Mouse (Mus musculus): ENCODE results near the gene G6pc3. TPM values are rescaled to one million over a fixed set of nuclear protein-coding genes. Genes with fewer than 3 reads are reported as not detected.

The G6pc3 gene
- polyA plus RNA-seq, 1 experiment = 72.0 TPM

DNA sequence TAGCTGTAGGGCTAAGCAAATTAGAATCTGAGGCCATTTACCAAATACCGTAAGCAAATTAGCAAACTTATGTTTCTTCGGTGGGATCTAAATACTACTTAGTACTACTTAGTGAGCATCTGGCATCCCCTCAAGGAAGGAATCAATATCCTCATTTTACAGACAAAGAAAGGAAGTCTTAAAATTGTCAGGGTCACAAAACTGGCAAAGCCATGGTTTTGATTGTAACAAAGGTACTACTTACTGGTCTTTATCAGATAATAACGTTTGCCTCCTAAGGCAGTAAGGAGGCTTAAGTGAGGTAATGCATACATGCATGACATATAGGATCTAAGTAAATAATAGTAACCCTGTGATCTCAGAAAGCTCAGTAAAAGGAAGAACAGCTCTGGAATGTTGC lies 3.7 kb upstream of the G6pc3 start:
- DNase-seq (ENCODE audit: low read depth, low spot score) = no peak
- WGBS = 13% methylated on average over 3 of the region's 3 CpGs

- 9% methylated on average over 1 of the region's 1 CpGs for WGBS
- peak; percentile 60 for DNase-seq (ENCODE audit: low read depth, low spot score)
Measured at GRCm38 (mm10) chr11:102186235-102186634, 3.2 kb upstream of the G6pc3 start.

GRCm38 (mm10) chr11:102188980-102189379 lies 440 bp upstream of the G6pc3 start:
- DNase-seq (ENCODE audit: low read depth, low spot score) = no peak
- 61% methylated on average over 6 of the region's 6 CpGs for WGBS

- no peak for DNase-seq (ENCODE audit: low read depth, low spot score)
- 13% methylated on average over 4 of the region's 4 CpGs for WGBS
Measured at GRCm38 (mm10) chr11:102190848-102191247, 1.4 kb downstream of the G6pc3 start.

DNA sequence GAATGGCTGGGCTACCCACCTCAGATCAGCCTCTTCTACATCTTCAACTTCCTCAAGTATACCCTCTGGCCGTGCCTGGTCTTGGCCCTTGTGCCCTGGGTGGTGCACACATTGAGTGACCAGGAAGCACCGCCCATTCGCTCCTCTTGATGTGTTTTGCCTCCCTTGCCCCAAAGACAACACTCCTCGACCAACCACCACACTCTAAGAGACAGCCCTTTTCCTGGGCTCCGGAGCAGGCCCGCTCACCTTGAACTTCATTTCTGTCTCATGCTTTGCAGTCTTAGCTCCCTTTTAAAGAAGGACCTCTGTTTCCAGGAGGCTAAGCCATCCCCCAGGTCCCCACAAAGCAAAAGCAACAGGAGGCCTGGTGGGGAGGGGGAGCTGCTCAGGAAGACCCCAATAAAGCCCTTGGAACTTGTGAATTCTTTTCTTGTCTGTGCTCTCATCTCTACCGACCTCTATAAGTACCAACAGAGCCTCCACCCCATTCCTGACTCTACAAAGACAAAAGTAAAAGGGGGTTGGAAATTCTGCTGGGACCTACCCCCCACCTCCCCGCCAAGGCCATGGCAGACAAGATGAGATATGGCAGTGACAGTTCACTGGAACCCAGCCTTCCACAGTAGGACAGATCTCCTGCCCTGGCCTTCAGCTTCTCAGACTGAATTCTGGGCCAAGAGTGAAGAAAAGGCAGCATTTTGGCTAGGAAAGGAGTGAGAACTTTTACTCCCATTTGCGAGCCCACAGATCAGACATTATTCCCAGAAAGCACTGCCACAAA lies 4.4 kb downstream of the G6pc3 start:
- WGBS = 80% methylated on average over 9 of the region's 9 CpGs

DNA sequence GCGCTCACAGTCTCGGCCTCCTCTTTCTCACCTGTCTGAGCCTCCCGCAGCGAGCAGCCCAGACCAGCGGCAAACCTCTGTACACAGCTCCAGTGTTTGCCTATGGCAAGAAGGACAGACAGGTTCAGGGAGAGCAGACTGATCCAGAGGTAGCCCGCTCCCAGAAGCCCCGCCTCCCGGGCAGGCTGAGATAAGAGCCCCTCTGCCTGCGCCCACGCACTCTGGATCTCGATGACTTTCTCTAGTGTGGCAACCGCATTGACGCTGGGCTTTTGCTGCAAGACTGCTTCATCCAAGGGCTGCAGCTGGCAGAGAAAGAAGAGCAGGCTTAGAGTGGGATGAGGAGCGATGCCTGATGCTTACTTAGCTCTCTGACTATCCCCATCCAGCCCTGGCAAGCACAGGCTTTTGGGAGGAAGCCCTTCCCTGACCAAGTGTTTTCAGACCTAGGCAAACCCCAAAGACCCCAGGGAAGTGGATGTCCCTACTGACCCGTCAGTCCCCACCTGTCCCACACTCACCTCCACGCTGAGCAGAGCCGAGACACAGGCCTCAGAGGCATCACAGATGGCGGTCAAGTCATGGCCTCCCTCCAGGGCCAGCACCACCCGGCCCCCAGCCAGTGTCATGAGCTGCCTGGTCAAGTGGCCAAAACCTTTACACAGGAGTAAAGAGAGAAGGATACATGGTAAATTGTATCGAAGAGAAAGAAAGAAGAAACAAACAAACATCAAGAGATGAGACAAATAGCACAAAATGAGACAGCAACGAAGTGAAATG lies 6.8 kb downstream of the G6pc3 start:
- WGBS = 81% methylated on average over 21 of the region's 21 CpGs
- DNase-seq (ENCODE audit: low read depth, low spot score) = no peak

More for the DNA sequence above, 4.4 kb downstream of the G6pc3 start:
- DNase-seq (ENCODE audit: low read depth, low spot score) = no peak

GRCm38 (mm10) chr11:102198245-102198644 lies 8.8 kb downstream of the G6pc3 start:
- WGBS = 62% methylated on average over 6 of the region's 6 CpGs
- DNase-seq (ENCODE audit: low read depth, low spot score) = no peak

DNA sequence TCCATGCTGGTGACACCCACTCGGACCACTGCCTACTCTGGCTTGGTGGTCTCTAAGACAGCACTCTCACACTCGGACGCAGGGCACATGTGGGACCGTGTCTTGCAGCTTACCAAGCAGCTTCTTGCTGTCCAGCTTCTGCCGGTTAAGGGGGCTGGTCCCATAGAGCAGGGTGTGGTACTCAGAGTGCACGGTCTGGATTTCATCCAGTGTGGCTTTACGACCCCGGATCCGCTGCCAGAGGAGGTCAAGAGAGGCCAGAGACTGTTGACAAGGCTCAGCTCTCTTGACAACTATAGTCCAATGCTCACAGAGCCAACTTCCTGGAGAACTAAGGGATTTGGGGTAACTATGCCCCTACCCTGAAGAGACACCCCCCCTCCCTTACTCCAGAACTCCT lies 10.4 kb downstream of the G6pc3 start:
- DNase-seq (ENCODE audit: low read depth, low spot score) = no peak
- 24% methylated on average over 9 of the region's 9 CpGs for WGBS

GRCm38 (mm10) chr11:102201408-102201821 lies 12.0 kb downstream of the G6pc3 start:
- DNase-seq (ENCODE audit: low read depth, low spot score) = no peak

DNA sequence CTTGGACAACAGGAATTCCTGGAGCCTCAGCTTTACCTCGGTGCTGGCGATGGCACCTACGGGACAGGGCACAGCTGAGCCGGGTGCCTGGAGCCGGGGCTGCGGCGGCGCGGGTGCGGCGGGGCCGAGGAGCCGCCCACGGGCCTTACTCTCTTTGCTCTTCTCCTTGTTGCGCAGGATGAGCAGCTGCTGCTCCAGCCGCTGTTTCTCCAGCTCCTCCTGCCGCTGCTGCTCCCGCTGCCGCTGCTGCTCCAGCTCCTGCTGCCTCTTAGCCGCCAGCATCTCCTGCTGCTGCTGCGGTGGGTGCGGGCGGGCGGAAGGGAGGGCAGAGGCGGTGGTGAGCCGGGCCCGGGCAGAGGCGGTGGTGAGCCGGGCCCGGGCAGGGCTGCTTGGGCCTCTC lies 17.1 kb downstream of the G6pc3 start:
- no peak for DNase-seq (ENCODE audit: low read depth, low spot score)
- 89% methylated on average over 30 of the region's 30 CpGs for WGBS

More at GRCm38 (mm10) chr11:102201408-102201821, 12.0 kb downstream of the G6pc3 start:
- 77% methylated on average over 12 of the region's 12 CpGs for WGBS

GRCm38 (mm10) chr11:102207825-102208777 lies 18.7 kb downstream of the G6pc3 start:
- WGBS = 61% methylated on average over 11 of the region's 11 CpGs
- DNase-seq (ENCODE audit: low read depth, low spot score) = no peak

GRCm38 (mm10) chr11:102208846-102209245 lies 19.4 kb downstream of the G6pc3 start:
- WGBS = 67% methylated on average over 4 of the region's 4 CpGs
- DNase-seq (ENCODE audit: low read depth, low spot score) = no peak

DNA sequence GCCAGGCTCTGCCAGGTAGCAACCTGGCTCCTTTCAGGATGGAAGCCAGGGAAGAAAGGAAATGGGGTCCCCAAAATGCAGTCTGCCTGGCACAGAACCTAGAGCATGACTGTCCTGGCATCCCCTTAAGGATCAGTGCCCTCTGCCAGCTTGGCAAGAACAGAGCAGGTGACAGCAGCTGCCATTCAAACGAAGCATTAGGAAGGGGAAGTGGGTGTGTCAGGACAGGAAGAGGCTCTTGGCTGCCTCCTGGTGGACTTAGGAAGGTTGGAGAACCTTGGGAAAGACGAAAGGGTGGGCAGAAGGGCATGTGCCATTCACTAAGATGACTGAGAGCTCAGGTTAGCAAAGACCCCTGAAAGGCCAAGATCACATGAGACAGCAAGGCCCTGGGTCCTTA lies 20.3 kb downstream of the G6pc3 start:
- DNase-seq (ENCODE audit: low read depth, low spot score) = no peak
- 16% methylated on average over 2 of the region's 2 CpGs for WGBS

- WGBS = 56% methylated on average over 3 of the region's 3 CpGs
- no peak for DNase-seq (ENCODE audit: low read depth, low spot score)
Measured at GRCm38 (mm10) chr11:102210185-102210584, 20.8 kb downstream of the G6pc3 start.

GRCm38 (mm10) chr11:102211011-102211410 lies 21.6 kb downstream of the G6pc3 start:
- WGBS = 52% methylated on average over 5 of the region's 5 CpGs
- no peak for DNase-seq (ENCODE audit: low read depth, low spot score)

- DNase-seq (ENCODE audit: low read depth, low spot score) = no peak
- 71% methylated on average over 18 of the region's 18 CpGs for WGBS
Measured at GRCm38 (mm10) chr11:102211936-102212341, 22.5 kb downstream of the G6pc3 start.

DNA sequence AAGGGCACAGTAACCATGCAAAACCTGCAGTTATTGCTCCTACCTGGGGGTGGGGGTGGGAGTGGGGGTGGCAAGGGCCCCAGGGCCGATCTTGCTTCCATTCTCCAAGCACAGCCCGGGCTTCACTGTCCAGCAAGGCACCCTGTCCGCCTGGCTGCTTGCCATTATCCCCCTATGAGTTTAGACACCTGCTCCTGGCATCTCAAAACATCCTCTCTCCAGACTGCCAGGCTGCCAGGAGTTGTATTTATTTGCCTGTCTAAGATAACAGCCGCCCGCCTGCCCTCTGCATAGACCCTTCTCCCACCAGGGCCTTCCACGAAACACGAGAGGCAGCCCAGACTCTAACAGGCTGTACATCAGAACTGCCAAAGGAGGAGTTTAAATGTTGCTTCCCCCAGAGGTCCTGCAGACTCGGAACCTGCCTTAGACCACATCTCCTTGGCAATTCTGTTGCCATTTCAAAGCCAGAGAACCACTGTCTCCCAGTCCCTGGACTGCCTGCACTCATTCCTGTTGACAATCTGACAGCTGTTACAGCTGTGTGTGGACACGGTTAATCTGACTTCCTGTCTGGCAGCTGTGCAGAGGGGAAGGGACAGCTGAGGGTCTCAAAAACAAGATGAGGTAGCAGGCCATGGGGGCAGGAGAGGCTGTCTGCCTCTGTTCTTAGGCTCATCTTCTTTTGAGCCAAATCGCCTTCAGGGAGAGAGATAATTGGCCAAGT lies 25.2 kb downstream of the G6pc3 start:
- DNase-seq (ENCODE audit: low read depth, low spot score) = no peak
- WGBS = 54% methylated on average over 10 of the region's 10 CpGs

- no peak for DNase-seq (ENCODE audit: low read depth, low spot score)
- WGBS = 41% methylated on average over 11 of the region's 11 CpGs
Measured at GRCm38 (mm10) chr11:102215511-102215910, 26.1 kb downstream of the G6pc3 start.

Data from large intestine, adult 2 months (tissue).